Mouse (Mus musculus) forebrain, embryonic 14.5 days (tissue): Measurements from ENCODE around the gene Arid4a. TPM values are rescaled to one million over a fixed set of nuclear protein-coding genes. Genes with fewer than 3 reads are reported as not detected.

Experiments used
- ATAC-seq: fragments of 200-750 bp; cut with Nextera tagmentation; 2 replicates; pipeline ENCODE4 v1.8.0; 2017; ENCODE audit warnings: mild to moderate bottlenecking, moderate library complexity
- DNase-seq: peaks from one replicate; pipeline ENCODE4 v3.0.0-alpha.2; 2015; ENCODE audit warnings: low spot score
- H3K27ac ChIP-seq: fragments of 300-500 bp; sonication (generic); 2 replicates; pipeline ENCODE4 v1.5.1; 2014; ENCODE audit warnings: low read depth, mild to moderate bottlenecking, control low read depth, low read length, moderate library complexity
- H3K27me3 ChIP-seq: fragments of 300-500 bp; sonication (generic); replicated peaks from 2 replicates; pipeline ENCODE4 v1.6.1; 2014; ENCODE audit warnings: low read length, control low read depth, mixed read lengths; ENCODE audit not compliant: control insufficient read depth, insufficient read depth
- H3K36me3 ChIP-seq: fragments of 300-500 bp; sonication (generic); 2 replicates; pipeline ENCODE4 v1.6.1; 2014; ENCODE audit warnings: low read length, control low read depth; ENCODE audit not compliant: control insufficient read depth, insufficient read depth
- H3K4me1 ChIP-seq: fragments of 300-500 bp; sonication (generic); 2 replicates; pipeline ENCODE4 v1.6.1; 2014; ENCODE audit warnings: antibody characterized with exemption, low read length, control low read depth; ENCODE audit not compliant: control insufficient read depth, insufficient read depth
- H3K4me2 ChIP-seq: fragments of 300-500 bp; sonication (generic); 2 replicates; pipeline ENCODE4 v1.6.1; 2014; ENCODE audit warnings: mild to moderate bottlenecking, control low read depth, low read length
- H3K4me3 ChIP-seq: fragments of 300-500 bp; sonication (generic); 2 replicates; pipeline ENCODE4 v1.5.1; 2014; ENCODE audit warnings: low read depth, low read length, control low read depth
- H3K9ac ChIP-seq: fragments of 300-500 bp; sonication (generic); 2 replicates; pipeline ENCODE4 v1.6.1; 2014; ENCODE audit warnings: mild to moderate bottlenecking, low read length, control low read depth, moderate library complexity
- H3K9me3 ChIP-seq: fragments of 300-500 bp; sonication (generic); replicated peaks from 2 replicates; pipeline ENCODE4 v1.6.1; 2016; ENCODE audit warnings: low read length, control low read depth, mixed read lengths; ENCODE audit not compliant: control insufficient read depth
- WGBS: fragments of 180-500 bp; shearing (Covaris S2); extraction: QIAGEN DNeasy Blood & Tissue Kit; methylation state at CpG from one replicate; pipeline ENCODE4 v1.1.7; 2014; 5-methylcytosine and 5-hydroxymethylcytosine counted together
- polyA plus RNA-seq: library from polyadenylated mRNA; unstranded; fragments of >200 nt; fragmentation: Nextera tagmentation; extraction: Ambion mirVana; gene quantifications from 2 replicates; pipeline ENCODE4 v1.2.1, GENCODE M21; 2014

Arid4a gene
- polyA plus RNA-seq, 1 experiment from 2014 or later = 34.1 TPM

DNA sequence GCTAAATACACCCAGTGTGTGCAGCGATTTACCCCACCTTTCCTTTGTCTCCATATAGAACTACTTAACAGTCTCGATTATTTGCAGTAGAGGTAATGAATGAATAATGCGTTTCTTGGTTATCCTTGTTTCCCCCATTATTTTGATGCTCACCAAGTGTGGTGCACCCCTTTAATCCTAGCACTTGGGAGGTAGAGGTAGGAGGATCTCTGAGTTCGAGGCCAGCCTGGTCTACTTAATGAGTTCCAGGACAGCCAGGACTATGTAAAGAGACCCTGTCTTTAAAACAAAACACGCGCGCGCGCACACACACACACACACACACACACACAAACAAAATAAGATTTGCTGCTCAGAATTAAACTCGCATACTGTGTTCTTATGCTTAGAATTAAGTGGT lies 40.4 kb upstream of the Arid4a start:
- peak overlapping the region; percentile 93; the same call in 1 of the 2 replicates for H3K27ac ChIP-seq
- WGBS = 28% methylated on average over 10 of the region's 10 CpGs
- H3K9me3 ChIP-seq = no peaks in the 10 kb centered on the region
- no peaks in the 10 kb centered on the region for H3K27me3 ChIP-seq
- ATAC-seq = no peak
- H3K4me2 ChIP-seq = peak overlapping the region; percentile 72
- no peak for DNase-seq
- peaks cover 8% of the 10 kb centered on the region for H3K4me1 ChIP-seq
- peak overlapping the region; percentile 98 for H3K9ac ChIP-seq
- H3K4me3 ChIP-seq = peak overlapping the region; percentile 93
- H3K36me3 ChIP-seq = peaks cover 11% of the 10 kb centered on the region; the same call in 1 of the 2 replicates

DNA sequence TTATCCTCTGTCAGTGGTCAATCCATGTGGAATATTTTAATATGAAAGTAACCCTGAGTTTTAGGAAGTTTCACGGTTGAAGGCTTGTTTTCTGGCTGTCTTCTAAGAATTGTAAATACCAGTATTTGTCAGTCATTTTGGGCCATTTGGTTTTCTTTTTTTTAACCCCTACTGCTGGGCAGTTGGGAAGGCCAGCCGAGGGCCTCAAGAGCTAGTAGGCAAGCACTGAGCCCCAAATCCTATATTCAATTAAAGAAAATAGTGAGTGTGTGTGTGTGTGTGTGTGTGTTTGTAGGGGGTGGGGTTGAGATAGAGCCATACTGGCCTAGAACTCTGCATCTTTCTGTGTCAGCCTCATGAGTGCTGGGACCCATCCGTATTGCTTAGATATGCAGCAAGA lies 39.9 kb upstream of the Arid4a start:
- Histone ChIP-seq H3K36me3 (peaks cover 11% of the 10 kb centered on the region; the same call in 1 of the 2 replicates), H3K9ac (peak overlapping the region; percentile 98; the same call in 1 of the 2 replicates), H3K4me2 (peak overlapping the region; percentile 72), H3K4me3 (peak overlapping the region; percentile 93), H3K27me3 (no peaks in the 10 kb centered on the region), H3K4me1 (peaks cover 8% of the 10 kb centered on the region), H3K27ac (no peak overlapping the region), H3K9me3 (no peaks in the 10 kb centered on the region)
- ATAC-seq = no peak
- WGBS = 73% methylated on average over 3 of the region's 3 CpGs
- DNase-seq = no peak

DNA sequence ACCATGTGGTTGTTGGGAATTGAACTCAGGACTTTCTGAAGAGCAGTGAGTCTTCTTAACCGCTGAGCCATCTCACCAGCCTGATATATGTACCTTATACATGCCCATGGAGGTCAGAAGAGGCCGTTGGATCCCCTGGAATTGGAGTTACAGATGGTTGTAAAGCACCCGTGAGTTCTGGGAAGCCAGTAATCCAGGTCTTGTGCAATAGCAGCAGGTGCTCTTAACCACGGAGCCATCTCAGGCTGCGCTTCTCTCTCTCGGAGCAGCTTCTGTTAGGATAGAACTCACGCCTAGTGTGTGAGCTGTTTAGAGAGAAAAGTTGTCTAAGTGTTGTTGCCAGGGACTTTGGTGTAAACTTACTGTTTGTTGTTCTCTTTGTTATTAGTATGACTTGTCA lies 37.4 kb upstream of the Arid4a start:
- no peak overlapping the region for H3K4me2 ChIP-seq
- no peak overlapping the region for H3K4me3 ChIP-seq
- H3K4me1 ChIP-seq = peaks cover 8% of the 10 kb centered on the region
- no peaks in the 10 kb centered on the region for H3K9me3 ChIP-seq
- no peaks in the 10 kb centered on the region for H3K27me3 ChIP-seq
- no peak overlapping the region for H3K9ac ChIP-seq
- ATAC-seq (no peak), DNase-seq (no peak)
- H3K27ac ChIP-seq = no peak overlapping the region
- peaks cover 29% of the 10 kb centered on the region for H3K36me3 ChIP-seq
- 94% methylated on average over 7 of the region's 7 CpGs for WGBS

DNA sequence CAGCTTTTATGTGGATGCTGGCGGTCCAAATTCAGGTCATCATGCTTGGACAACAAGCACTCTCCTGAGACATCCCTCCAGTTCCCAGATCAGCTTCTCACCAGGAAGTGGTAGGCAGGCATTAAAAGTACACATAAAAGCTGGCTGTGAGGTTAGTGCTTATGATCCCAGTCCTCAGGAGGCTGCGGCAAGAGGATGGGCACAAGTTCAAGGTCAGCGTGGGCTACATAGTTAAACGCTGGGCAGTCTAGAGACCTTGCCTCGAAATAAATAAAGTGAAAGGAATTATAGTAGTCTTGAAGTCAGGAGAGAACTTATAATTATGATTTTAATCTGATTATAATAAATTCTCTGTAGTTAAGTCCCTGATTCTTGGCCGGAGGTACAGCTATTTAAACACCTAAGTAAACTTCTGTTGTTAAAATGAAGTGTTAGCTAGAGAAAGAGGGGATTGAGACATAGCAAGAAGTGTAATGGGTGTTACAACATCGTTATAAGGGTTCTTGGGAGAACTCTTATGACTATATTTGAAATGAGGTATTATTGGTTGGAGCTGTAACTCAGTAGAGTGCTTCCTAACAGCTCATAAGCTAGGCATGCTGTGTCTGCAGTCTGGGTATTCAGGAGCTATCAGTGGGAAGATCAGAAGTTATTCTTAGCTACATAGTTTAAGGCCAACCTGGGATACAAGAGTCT lies 30.8 kb upstream of the Arid4a start:
- H3K9me3 ChIP-seq = no peaks in the 10 kb centered on the region
- H3K4me1 ChIP-seq = no peaks in the 10 kb centered on the region
- H3K27me3 ChIP-seq = no peaks in the 10 kb centered on the region
- no peak overlapping the region for H3K4me2 ChIP-seq
- H3K4me3 ChIP-seq = no peak overlapping the region
- ATAC-seq (no peak), DNase-seq (no peak)
- no peak overlapping the region for H3K27ac ChIP-seq
- H3K9ac ChIP-seq = no peak overlapping the region
- peaks cover 82% of the 10 kb centered on the region for H3K36me3 ChIP-seq
- 96% methylated on average over 7 of the region's 7 CpGs for WGBS

DNA sequence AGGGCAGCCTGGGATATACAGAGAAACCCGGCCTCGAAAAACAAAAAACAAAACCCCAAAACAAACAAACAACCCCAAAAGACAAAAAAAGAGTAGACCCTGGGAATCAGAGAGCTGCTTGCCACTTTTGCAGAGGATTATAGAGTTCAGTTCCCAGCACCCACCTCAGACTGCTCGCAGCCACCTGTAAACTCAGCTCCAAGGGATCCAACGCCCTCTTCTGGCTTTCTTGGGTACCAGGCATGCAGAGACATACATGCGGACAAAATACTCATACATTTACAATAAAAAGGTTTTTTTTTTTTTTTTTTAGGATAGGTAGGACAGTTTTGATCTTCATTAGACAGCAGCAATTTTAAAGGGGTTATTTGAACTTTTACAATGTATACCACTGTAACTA lies 18.6 kb upstream of the Arid4a start:
- Histone ChIP-seq H3K27me3 (no peaks in the 10 kb centered on the region), H3K4me2 (no peak overlapping the region), H3K4me3 (no peak overlapping the region), H3K27ac (no peak overlapping the region), H3K4me1 (no peaks in the 10 kb centered on the region), H3K36me3 (peaks cover 54% of the 10 kb centered on the region), H3K9ac (no peak overlapping the region), H3K9me3 (no peaks in the 10 kb centered on the region)
- DNase-seq = no peak
- WGBS = 92% methylated on average over 5 of the region's 5 CpGs
- ATAC-seq = no peak

DNA sequence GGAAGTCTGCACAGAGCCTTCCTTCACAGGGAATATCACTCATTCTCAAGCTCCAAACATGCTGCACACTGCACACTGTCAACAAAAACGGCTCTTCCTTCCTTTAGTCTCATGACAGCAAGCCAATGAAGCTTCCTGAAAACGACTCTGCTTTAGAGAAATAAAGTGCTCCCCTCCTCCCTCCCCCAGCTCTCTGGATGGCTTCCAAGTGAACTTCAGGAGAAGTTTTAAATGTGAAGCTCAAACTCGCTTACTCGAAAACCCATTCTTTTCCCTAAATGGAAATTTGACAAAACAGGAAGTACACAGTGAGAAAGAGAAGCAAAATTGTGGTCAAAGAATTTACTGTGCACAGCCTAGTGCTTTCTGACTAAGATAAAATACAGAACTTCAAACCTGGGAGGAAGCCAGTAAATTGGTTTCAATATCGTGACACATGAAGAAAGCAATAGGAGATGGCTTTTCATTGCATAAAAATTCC lies 16.3 kb upstream of the Arid4a start:
- Histone ChIP-seq H3K36me3 (peaks cover 44% of the 10 kb centered on the region), H3K27me3 (no peaks in the 10 kb centered on the region), H3K9me3 (no peaks in the 10 kb centered on the region), H3K4me3 (no peak overlapping the region), H3K9ac (no peak overlapping the region), H3K27ac (no peak overlapping the region), H3K4me1 (no peaks in the 10 kb centered on the region), H3K4me2 (no peak overlapping the region)
- 39% methylated on average over 5 of the region's 5 CpGs for WGBS
- DNase-seq = peak; percentile 14
- ATAC-seq = no peak

DNA sequence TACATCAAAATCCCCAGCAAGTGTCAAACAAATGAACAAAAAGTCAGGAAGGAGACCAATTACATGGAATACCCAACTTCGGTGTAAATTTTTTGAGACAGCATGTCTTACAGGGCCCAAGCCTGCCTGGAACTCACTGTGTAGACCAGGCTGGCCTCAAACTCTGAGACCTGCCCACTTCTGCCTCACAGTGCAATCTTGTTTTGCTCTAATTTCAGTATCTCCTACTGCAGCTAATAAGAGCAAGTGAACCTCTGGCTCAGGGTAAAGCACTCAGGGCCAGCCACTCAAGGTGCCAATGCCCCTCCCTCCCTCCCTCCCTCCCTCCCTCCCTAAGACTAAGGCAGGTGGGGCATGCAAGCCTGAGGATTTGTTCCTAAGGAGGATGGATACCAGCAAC lies 15.4 kb upstream of the Arid4a start:
- peaks cover 48% of the 10 kb centered on the region for H3K36me3 ChIP-seq
- 84% methylated on average over 1 of the region's 1 CpGs for WGBS
- no peak for DNase-seq

DNA sequence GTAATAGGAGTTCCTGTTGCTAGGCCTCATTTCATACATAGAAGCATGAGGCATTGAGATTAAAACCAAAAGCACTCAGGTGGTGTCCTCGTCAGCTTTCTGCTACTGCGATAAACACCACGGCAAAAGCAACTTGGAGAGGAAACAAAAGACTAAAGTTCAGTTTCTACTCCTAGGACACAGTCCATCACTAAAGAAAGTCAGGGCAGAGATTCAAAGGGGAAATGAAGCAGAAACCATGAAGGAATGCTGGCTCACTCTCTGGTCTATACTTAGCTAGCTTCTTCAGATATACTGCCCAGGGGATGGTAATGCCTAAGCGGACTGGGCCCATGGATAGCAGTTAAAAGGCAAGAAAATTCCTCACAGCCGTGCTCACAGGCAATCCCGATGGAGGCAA lies 14.3 kb upstream of the Arid4a start:
- H3K36me3 ChIP-seq = peaks cover 48% of the 10 kb centered on the region
- no peak for DNase-seq
- 77% methylated on average over 6 of the region's 6 CpGs for WGBS

More for the DNA sequence above, 15.4 kb upstream of the Arid4a start:
- Histone ChIP-seq H3K4me1 (no peaks in the 10 kb centered on the region), H3K9ac (no peak overlapping the region), H3K4me2 (no peak overlapping the region), H3K9me3 (no peaks in the 10 kb centered on the region), H3K4me3 (no peak overlapping the region), H3K27ac (no peak overlapping the region), H3K27me3 (no peaks in the 10 kb centered on the region)
- ATAC-seq = no peak

DNA sequence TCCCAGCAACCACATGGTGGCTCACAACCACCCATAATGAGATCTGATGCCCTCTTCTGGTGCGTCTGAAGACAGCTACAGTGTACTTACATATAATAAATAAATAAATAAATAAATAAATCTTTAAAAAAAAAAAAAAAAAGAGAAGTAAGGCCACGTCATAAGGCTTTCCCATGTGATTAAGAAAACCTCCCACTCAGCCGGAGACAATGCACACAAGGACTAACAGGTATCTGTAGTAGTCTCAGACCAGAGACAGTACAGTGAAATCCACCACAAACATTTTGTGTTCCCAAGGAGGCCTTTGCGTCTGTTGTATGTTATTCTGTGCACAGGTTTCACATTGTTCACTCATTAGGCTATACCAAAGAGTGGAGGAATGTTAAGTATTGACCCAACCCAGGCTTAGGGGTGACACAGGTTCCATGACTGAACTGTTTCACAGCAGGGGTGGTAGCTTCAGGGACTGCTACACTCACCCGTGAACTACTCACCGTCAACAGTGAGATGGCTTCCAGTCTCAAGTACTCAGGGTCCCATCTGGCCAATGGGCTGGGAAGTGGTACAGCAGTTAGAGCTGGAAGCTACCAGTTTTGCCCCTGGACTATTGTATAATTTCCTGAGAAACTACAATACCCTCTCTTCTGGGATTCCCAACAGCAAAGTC lies 11.9 kb upstream of the Arid4a start:
- Histone ChIP-seq H3K27me3 (no peaks in the 10 kb centered on the region), H3K4me1 (no peaks in the 10 kb centered on the region), H3K4me3 (no peak overlapping the region), H3K36me3 (peaks cover 55% of the 10 kb centered on the region), H3K9me3 (no peaks in the 10 kb centered on the region), H3K4me2 (no peak overlapping the region), H3K9ac (no peak overlapping the region), H3K27ac (no peak overlapping the region)
- ATAC-seq (no peak), DNase-seq (no peak)
- whole genome bisulfite sequencing = 90% methylated on average over 5 of the region's 6 CpGs

More for the DNA sequence above, 14.3 kb upstream of the Arid4a start:
- ATAC-seq = no peak
- H3K4me2 ChIP-seq = no peak overlapping the region
- H3K27ac ChIP-seq = no peak overlapping the region
- H3K9me3 ChIP-seq = no peaks in the 10 kb centered on the region
- H3K27me3 ChIP-seq = no peaks in the 10 kb centered on the region
- H3K4me1 ChIP-seq = no peaks in the 10 kb centered on the region
- no peak overlapping the region for H3K9ac ChIP-seq
- H3K4me3 ChIP-seq = no peak overlapping the region
